Mouse (Mus musculus): ENCODE results near the gene P4hb. TPM values are rescaled to one million over a fixed set of nuclear protein-coding genes. Genes with fewer than 3 reads are reported as not detected.

The P4hb gene
- total and polyA plus RNA-seq, 3 experiments: 563 to 1,152 (median 625) TPM

DNA sequence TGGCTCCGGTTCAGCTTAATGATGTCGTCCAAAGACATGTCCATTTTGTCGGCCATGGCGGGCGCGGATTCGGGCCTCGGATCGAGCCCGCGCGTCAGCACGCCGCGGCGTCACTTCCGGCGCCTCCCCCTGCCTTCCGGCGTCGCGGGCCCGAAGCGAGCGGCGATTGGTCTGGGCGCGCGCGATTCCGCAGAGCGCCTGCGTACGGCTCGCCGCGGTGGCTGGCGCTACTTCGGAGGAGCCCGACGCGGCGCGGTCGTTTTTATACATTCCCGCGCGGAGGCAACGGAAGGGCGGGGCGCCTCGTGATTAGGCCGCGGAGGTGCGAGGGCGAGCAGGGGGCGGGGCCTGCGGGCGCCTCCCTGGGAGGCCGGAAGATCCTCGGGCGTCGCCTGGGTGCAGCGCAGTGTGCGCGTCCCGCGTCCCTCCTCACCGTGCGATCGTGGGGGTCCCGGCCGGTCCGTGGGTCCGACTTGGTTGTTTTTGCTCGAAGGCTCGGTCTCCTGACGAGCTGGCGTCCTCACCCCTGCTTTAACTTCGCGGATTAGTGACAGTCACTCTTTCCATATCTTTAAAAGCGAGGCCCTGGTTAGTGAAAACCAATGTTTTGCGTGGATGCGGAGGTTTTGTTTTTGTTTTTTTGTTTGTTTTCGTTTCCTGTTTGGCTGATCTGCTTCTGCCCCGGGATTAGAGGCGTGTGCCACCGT, 25.4 kb upstream of the P4hb start, which contains the start of the genes Alyref and Anapc11 (continued):
- TF ChIP-seq POLR2AphosphoS5 (IDR thresholded peaks at IDR 0.05; ENCODE audit: borderline replicate concordance, low read depth, low read length): no peak; the same call in 1 of the 2 replicates
- TF ChIP-seq MYC (IDR thresholded peaks at IDR 0.05; ENCODE audit: low read depth, low read length): no peak; the same call in none of the 2 replicates
- peak; percentile 73 for TF ChIP-seq MYB (IDR thresholded peaks at IDR 0.05; ENCODE audit: low read depth, low read length)
- no peak for TF ChIP-seq ZKSCAN1 (IDR thresholded peaks at IDR 0.05; ENCODE audit: low read depth, low read length)
- TF ChIP-seq UBTF (IDR thresholded peaks at IDR 0.05; ENCODE audit: borderline replicate concordance, insufficient read depth, low read depth, low read length): no peak
- TF ChIP-seq CTCF (IDR thresholded peaks at IDR 0.05 in 2 of 3, conservative IDR thresholded peaks at IDR 0.05 in 1 of 3; ENCODE audit: control insufficient read depth in 1 of 3, insufficient read depth in 1 of 3, low read depth in 2 of 3, low read length in 3 of 3, poor library complexity in 1 of 3, severe bottlenecking in 1 of 3): peak in 1 of 3 experiments; percentile 9; a peak in 1 of 6 replicates
- TF ChIP-seq KAT2A (conservative IDR thresholded peaks at IDR 0.05; ENCODE audit: low read depth, low read length): peak; percentile 81
- TF ChIP-seq HCFC1 (IDR thresholded peaks at IDR 0.05; ENCODE audit: low read depth, low read length): peak; percentile 89
- no peak for TF ChIP-seq CHD2 (IDR thresholded peaks at IDR 0.05; ENCODE audit: low read length)
- TF ChIP-seq TBP (IDR thresholded peaks at IDR 0.05; ENCODE audit: low read depth, low read length): peak; percentile 77; the same call in 1 of the 2 replicates
- TF ChIP-seq MEF2A (IDR thresholded peaks at IDR 0.05; ENCODE audit: extremely low read depth, insufficient replicate concordance, low read depth, low read length, poor library complexity, severe bottlenecking): 0 out of 2 replicates have a peak, but pooled peaks have one; percentile 7
- peak; percentile 99 for TF ChIP-seq MAX (IDR thresholded peaks at IDR 0.05; ENCODE audit: low read length)
- no peak for TF ChIP-seq CHD1 (IDR thresholded peaks at IDR 0.05; ENCODE audit: low read depth, low read length)
- TF ChIP-seq JUND (IDR thresholded peaks at IDR 0.05; ENCODE audit: low read depth, low read length): no peak
- TF ChIP-seq GATA1 (IDR thresholded peaks at IDR 0.05; ENCODE audit: low read depth, low read length): no peak
- TF ChIP-seq USF2 (IDR thresholded peaks at IDR 0.05; ENCODE audit: borderline replicate concordance in 1 of 2, insufficient read depth in 1 of 2, low read depth in 1 of 2, low read length in 2 of 2): no peak
- peak; percentile 96 for TF ChIP-seq ZMIZ1 (IDR thresholded peaks at IDR 0.05; ENCODE audit: low read depth, low read length)
- peak; percentile 76; the same call in 1 of the 2 replicates for TF ChIP-seq ETS1 (IDR thresholded peaks at IDR 0.05; ENCODE audit: low read depth, low read length)
- peak; percentile 97 for TF ChIP-seq NRF1 (IDR thresholded peaks at IDR 0.05; ENCODE audit: insufficient read depth, low read depth, low read length, poor library complexity, severe bottlenecking)
